Mouse (Mus musculus) forebrain, postnatal 0 days (tissue): Measurements from ENCODE around the gene Nhlrc2. TPM values are rescaled to one million over a fixed set of nuclear protein-coding genes. Genes with fewer than 3 reads are reported as not detected.

Experiments
- ATAC-seq: fragments of 200-750 bp; cut with Nextera tagmentation; 2 replicates; pipeline ENCODE4 v1.8.0; 2017; ENCODE audit warnings: mild to moderate bottlenecking, moderate library complexity
- DNase-seq: peaks from one replicate; pipeline ENCODE4 v3.0.0-alpha.2; 2015
- H3K27ac ChIP-seq: fragments of 300-500 bp; sonication (generic); 2 replicates; pipeline ENCODE4 v1.5.1; 2014; ENCODE audit warnings: low read depth, mild to moderate bottlenecking, antibody characterized with exemption, low read length, moderate library complexity, mixed read lengths
- H3K27me3 ChIP-seq: fragments of 300-500 bp; sonication (generic); 2 replicates; pipeline ENCODE4 v1.6.1; 2014; ENCODE audit warnings: mild to moderate bottlenecking, low read length, mixed read lengths; ENCODE audit not compliant: insufficient read depth
- H3K36me3 ChIP-seq: fragments of 300-500 bp; sonication (generic); 2 replicates; pipeline ENCODE4 v1.6.1; 2014; ENCODE audit warnings: mild to moderate bottlenecking, moderate library complexity; ENCODE audit not compliant: insufficient read depth
- H3K4me1 ChIP-seq: fragments of 300-500 bp; sonication (generic); 2 replicates; pipeline ENCODE4 v1.6.1; 2014; ENCODE audit warnings: antibody characterized with exemption; ENCODE audit not compliant: insufficient read depth
- H3K4me2 ChIP-seq: fragments of 300-500 bp; sonication (generic); 2 replicates; pipeline ENCODE4 v1.6.1; 2014; ENCODE audit warnings: low read depth, mild to moderate bottlenecking, moderate library complexity
- H3K4me3 ChIP-seq: fragments of 300-500 bp; sonication (generic); 2 replicates; pipeline ENCODE4 v1.5.1; 2014; ENCODE audit warnings: low read depth, low read length, mixed read lengths
- H3K9ac ChIP-seq: fragments of 300-500 bp; sonication (generic); 2 replicates; pipeline ENCODE4 v1.6.1; 2014; ENCODE audit warnings: mild to moderate bottlenecking
- H3K9me3 ChIP-seq: fragments of 300-500 bp; sonication (generic); 2 replicates; pipeline ENCODE4 v1.6.1; 2016; ENCODE audit warnings: low read length
- CTCF ChIP-seq: sonication (generic); IDR thresholded peaks from 2 replicates; pipeline ENCODE4 v1.5.1; 2016; ENCODE audit warnings: antibody characterized with exemption, control low read depth, low read depth
- WGBS: fragments of 180-500 bp; shearing (Covaris S2); extraction: QIAGEN DNeasy Blood & Tissue Kit; methylation state at CpG from one replicate; pipeline ENCODE4 v1.1.7; 2014; 5-methylcytosine and 5-hydroxymethylcytosine counted together
- polyA plus RNA-seq: library from polyadenylated mRNA; unstranded; fragments of >200 nt; fragmentation: Nextera tagmentation; extraction: Ambion mirVana; gene quantifications from 2 replicates; pipeline ENCODE4 v1.2.1, GENCODE M21; 2015
- total RNA-seq: library from RNA; depleted of rRNA; stranded (reverse); fragments of >200 nt; gene quantifications from 2 replicates; pipeline ENCODE4 v1.2.3, GENCODE M21; 2014; rRNA removed

Gene Nhlrc2
- total and polyA plus RNA-seq, 2 experiments from 2014 or later, result 5.8 to 13.7 TPM

GRCm38 (mm10) chr19:56631451-56631901 lies 83.4 kb downstream of the Nhlrc2 start:
- Histone ChIP-seq H3K4me3 (no peak overlapping the region), H3K9ac (no peak overlapping the region), H3K9me3 (no peaks in the 10 kb centered on the region), H3K27ac (no peak overlapping the region), H3K27me3 (no peaks in the 10 kb centered on the region), H3K36me3 (no peaks in the 10 kb centered on the region), H3K4me1 (no peaks in the 10 kb centered on the region), H3K4me2 (no peak overlapping the region)
- ATAC-seq, result no peak
- no peak for TF ChIP-seq CTCF
- 62% methylated on average over 11 of the region's 11 CpGs for WGBS
- DNase-seq, result no peak

DNA sequence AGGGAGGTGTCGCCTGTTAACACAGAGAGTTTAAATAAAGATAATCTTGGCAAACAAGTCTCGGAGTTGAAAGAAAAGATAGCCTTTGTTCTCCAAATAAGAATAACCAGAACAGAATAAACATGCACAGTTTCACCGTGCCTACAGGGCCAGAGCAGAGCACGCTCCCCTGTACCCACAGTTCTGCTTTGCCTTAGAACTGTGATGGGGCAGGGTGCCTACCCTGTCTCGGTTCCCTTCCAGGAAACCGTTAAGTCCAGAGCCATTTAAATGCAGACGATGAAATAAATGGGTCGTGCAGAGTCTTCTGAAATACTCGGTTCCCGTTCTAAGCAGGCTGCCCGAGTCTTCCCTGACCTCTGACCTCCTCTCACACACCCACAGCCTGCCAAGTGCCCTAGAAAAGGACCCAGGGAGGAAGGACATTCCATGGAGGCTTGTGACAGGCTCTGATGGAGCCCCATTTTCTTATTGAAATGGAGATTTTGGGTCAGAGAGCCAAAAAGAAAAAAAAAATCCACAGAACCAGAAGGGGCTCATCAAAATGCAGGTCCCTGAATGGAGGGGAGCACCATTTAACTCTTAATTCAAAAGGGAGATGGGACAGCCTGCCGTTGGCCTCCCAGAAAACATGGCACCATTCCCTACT lies 89.1 kb downstream of the Nhlrc2 start:
- no peaks in the 10 kb centered on the region for H3K36me3 ChIP-seq
- no peak overlapping the region for H3K4me3 ChIP-seq
- DNase-seq, result peak; percentile 62
- no peak overlapping the region for H3K4me2 ChIP-seq
- peaks cover 5% of the 10 kb centered on the region; the same call in 1 of the 2 replicates for H3K4me1 ChIP-seq
- no peak for TF ChIP-seq CTCF
- WGBS, result 23% methylated on average over 12 of the region's 12 CpGs
- ATAC-seq, result peak; percentile 86
- 0 out of 2 replicates have a peak overlapping the region, but pooled peaks have one; percentile 45 for H3K27ac ChIP-seq
- H3K9me3 ChIP-seq, result no peaks in the 10 kb centered on the region
- H3K27me3 ChIP-seq, result no peaks in the 10 kb centered on the region
- H3K9ac ChIP-seq, result no peak overlapping the region

DNA sequence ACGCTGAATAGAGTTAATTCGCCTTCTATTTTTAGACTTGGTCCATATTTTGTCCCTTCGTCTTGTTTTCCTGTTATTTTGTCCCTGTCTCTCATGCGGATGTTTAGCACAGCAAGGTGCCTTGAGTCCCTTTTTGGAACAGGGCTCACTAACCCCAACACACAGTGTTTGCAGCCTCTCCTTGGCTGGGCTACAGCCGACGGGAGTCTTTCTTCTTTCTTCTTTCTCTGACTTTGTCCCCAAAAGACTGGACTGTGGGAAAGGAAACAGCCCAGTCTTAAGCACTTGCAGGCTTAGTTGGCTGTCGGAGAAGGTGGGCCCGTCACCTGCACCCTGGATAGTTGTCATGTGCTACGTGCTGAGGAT lies 89.6 kb downstream of the Nhlrc2 start:
- ATAC-seq (no peak; the same call in 1 of the 2 replicates), DNase-seq (no peak)
- 33% methylated on average over 9 of the region's 9 CpGs for WGBS
- Histone ChIP-seq H3K9ac (no peak overlapping the region), H3K27ac (no peak overlapping the region), H3K27me3 (no peaks in the 10 kb centered on the region), H3K4me1 (peaks cover 5% of the 10 kb centered on the region; the same call in 1 of the 2 replicates), H3K4me3 (no peak overlapping the region), H3K4me2 (no peak overlapping the region), H3K9me3 (no peaks in the 10 kb centered on the region), H3K36me3 (no peaks in the 10 kb centered on the region)
- TF ChIP-seq CTCF, result no peak

DNA sequence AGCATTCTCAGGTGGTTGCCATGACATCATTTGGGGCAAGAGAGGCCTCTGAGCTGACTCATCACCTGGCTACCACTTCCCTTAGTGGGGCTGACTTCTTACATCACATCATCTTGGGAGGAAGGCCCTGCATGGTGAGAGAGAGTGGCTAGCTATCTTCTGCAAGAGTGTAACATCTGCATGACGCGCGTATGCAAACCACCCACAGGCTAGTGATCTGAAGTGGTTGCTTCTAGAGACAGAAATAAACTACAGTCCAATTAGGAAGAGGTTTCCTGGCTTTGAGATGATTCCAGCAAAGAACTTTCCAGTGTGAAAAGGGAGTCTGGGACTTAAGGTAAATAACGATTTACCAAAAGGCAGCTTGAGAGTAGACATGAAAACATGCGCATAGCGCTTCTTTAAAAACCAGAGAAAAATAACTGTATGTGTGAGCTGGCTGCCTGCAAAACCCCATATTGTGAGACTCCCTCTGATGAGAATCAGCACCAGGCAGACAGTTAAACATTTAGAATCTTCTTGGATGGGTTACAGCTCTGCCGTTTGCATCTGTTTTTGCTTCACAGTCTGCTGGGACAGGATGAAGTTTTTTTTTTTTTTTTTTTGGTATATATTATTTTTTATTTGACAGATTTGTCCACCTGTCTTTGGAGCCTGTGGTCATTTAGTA lies 99.5 kb downstream of the Nhlrc2 start:
- TF ChIP-seq CTCF, result no peak
- H3K9me3 ChIP-seq, result no peaks in the 10 kb centered on the region
- H3K4me2 ChIP-seq, result no peak overlapping the region
- 63% methylated on average over 7 of the region's 7 CpGs for WGBS
- H3K27ac ChIP-seq, result no peak overlapping the region
- no peaks in the 10 kb centered on the region for H3K36me3 ChIP-seq
- peak; percentile 73 for ATAC-seq
- H3K9ac ChIP-seq, result no peak overlapping the region
- H3K4me3 ChIP-seq, result no peak overlapping the region
- DNase-seq, result peak; percentile 71
- H3K27me3 ChIP-seq, result no peaks in the 10 kb centered on the region
- no peaks in the 10 kb centered on the region; the same call in 1 of the 2 replicates for H3K4me1 ChIP-seq

DNA sequence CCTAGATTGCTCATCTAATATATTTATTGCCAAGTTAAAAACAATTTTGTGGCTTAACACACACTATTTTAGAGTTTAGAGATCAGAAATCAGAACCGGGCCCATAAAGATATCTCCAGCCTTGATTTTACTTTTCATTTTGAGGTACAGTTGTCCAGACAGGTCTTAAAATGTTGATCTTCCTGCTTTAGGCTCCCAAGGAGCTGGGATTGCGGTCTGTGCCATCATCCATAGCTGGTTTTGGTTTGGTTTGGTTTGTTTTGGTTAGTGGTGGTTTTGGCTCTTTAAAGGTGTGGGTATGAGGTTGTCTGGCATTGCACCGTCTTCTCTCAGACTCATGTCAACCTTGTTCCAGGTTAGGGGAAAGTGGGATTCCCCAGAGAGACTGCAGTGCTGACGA lies 103.2 kb downstream of the Nhlrc2 start:
- WGBS, result 82% methylated on average over 4 of the region's 4 CpGs
- Histone ChIP-seq H3K27ac (no peak overlapping the region), H3K4me3 (no peak overlapping the region), H3K27me3 (no peaks in the 10 kb centered on the region), H3K4me1 (no peaks in the 10 kb centered on the region; the same call in 1 of the 2 replicates), H3K9me3 (no peaks in the 10 kb centered on the region), H3K4me2 (no peak overlapping the region), H3K9ac (no peak overlapping the region), H3K36me3 (no peaks in the 10 kb centered on the region)
- TF ChIP-seq CTCF, result no peak
- DNase-seq (no peak), ATAC-seq (no peak)

GRCm38 (mm10) chr19:56652034-56652962 lies 104.2 kb downstream of the Nhlrc2 start:
- Histone ChIP-seq H3K4me3 (no peak overlapping the region), H3K9ac (no peak overlapping the region), H3K4me1 (no peaks in the 10 kb centered on the region; the same call in 1 of the 2 replicates), H3K9me3 (no peaks in the 10 kb centered on the region), H3K36me3 (no peaks in the 10 kb centered on the region), H3K27me3 (no peaks in the 10 kb centered on the region), H3K27ac (no peak overlapping the region), H3K4me2 (peak overlapping the region; percentile 34)
- ATAC-seq, result peak; percentile 43
- peak; percentile 28 for DNase-seq
- TF ChIP-seq CTCF, result no peak
- WGBS, result 9% methylated on average over 19 of the region's 19 CpGs

Other genes starting within 250 kb of the Nhlrc2 start
- 0.76 and 0.85 TPM in 2 replicates for gene Nrap, start 158.2 kb upstream of the Nhlrc2 start, total RNA-seq
- gene Nrap, start 158.2 kb upstream of the Nhlrc2 start, polyA plus RNA-seq, result 0.64 and 0.86 TPM in 2 replicates
- gene Casp7, start 151.1 kb upstream of the Nhlrc2 start, total RNA-seq, result 21.4 and 23.7 TPM in 2 replicates
- 23.8 and 28.8 TPM in 2 replicates for gene Casp7, start 151.1 kb upstream of the Nhlrc2 start, polyA plus RNA-seq
- 0.14 and 0.15 TPM in 2 replicates for gene Plekhs1, start 86.6 kb upstream of the Nhlrc2 start, total RNA-seq
- 0.28 and 0.29 TPM in 2 replicates for gene Plekhs1, start 86.6 kb upstream of the Nhlrc2 start, polyA plus RNA-seq
- gene Dclre1a, start within 50 bp of the Nhlrc2 start, total RNA-seq, result 6.7 and 10.4 TPM in 2 replicates
- gene Dclre1a, start within 50 bp of the Nhlrc2 start, polyA plus RNA-seq, result 8.2 and 9.8 TPM in 2 replicates
- gene Adrb1, start 173.9 kb downstream of the Nhlrc2 start, total RNA-seq, result 7.3 and 8.5 TPM in 2 replicates
- 2.8 and 3.4 TPM in 2 replicates for gene Adrb1, start 173.9 kb downstream of the Nhlrc2 start, polyA plus RNA-seq